Mouse (Mus musculus): ENCODE data around the gene Ulk4. TPM values are rescaled to one million over a fixed set of nuclear protein-coding genes. Genes with fewer than 3 reads are reported as not detected.
A peak's percentile ranks its signal among the peaks of the same experiment; 100 is the strongest.
"Not testable (repeated sequence)": the region's sequence is repeated elsewhere in the genome, so short reads cannot be mapped to it uniquely, and the experiment has no call there.

The Ulk4 gene
- polyA plus RNA-seq, 1 experiment from 2014 or later, result 177 TPM

GRCm38 (mm10) chr9:121064606-121065355 is 212.2 kb downstream of the Ulk4 start:
- no peak overlapping the region for H3K4me2 ChIP-seq
- H3K4me3 ChIP-seq, result no peak overlapping the region
- no peaks in the 10 kb centered on the region for H3K36me3 ChIP-seq (ENCODE audit: poor library complexity, severe bottlenecking)
- 83% methylated on average over 14 of the region's 14 CpGs for WGBS
- 0 out of 2 replicates have a peak, but pooled peaks cover 3% of the 10 kb centered on the region for H3K27me3 ChIP-seq
- no peak overlapping the region for H3K27ac ChIP-seq
- ATAC-seq, result no peak
- H3K9me3 ChIP-seq (replicated peaks), result no peaks in the 10 kb centered on the region
- H3K9ac ChIP-seq, result no peak overlapping the region
- H3K4me1 ChIP-seq, result peaks cover 23% of the 10 kb centered on the region

GRCm38 (mm10) chr9:121062671-121063070 is 214.3 kb downstream of the Ulk4 start:
- H3K9me3 ChIP-seq (replicated peaks), result no peaks in the 10 kb centered on the region
- WGBS, result 67% methylated on average over 3 of the region's 3 CpGs
- no peaks in the 10 kb centered on the region for H3K36me3 ChIP-seq (ENCODE audit: poor library complexity, severe bottlenecking)
- H3K9ac ChIP-seq, result no peak overlapping the region
- peaks cover 34% of the 10 kb centered on the region for H3K4me1 ChIP-seq
- H3K27ac ChIP-seq, result no peak overlapping the region
- H3K4me2 ChIP-seq, result no peak overlapping the region
- H3K27me3 ChIP-seq, result 0 out of 2 replicates have a peak, but pooled peaks cover 3% of the 10 kb centered on the region
- no peak for ATAC-seq
- H3K4me3 ChIP-seq, result no peak overlapping the region

GRCm38 (mm10) chr9:121061820-121062623 is 215.0 kb downstream of the Ulk4 start:
- WGBS, result 8% methylated on average over 12 of the region's 12 CpGs
- H3K4me2 ChIP-seq, result no peak overlapping the region
- peaks cover 35% of the 10 kb centered on the region for H3K4me1 ChIP-seq
- no peaks in the 10 kb centered on the region for H3K36me3 ChIP-seq (ENCODE audit: poor library complexity, severe bottlenecking)
- H3K27me3 ChIP-seq, result 0 out of 2 replicates have a peak, but pooled peaks cover 3% of the 10 kb centered on the region
- H3K9me3 ChIP-seq (replicated peaks), result no peaks in the 10 kb centered on the region
- peak overlapping the region; percentile 49; the same call in 1 of the 2 replicates for H3K27ac ChIP-seq
- ATAC-seq, result peak; percentile 38; the same call in 1 of the 2 replicates
- no peak overlapping the region for H3K4me3 ChIP-seq
- no peak overlapping the region for H3K9ac ChIP-seq

DNA sequence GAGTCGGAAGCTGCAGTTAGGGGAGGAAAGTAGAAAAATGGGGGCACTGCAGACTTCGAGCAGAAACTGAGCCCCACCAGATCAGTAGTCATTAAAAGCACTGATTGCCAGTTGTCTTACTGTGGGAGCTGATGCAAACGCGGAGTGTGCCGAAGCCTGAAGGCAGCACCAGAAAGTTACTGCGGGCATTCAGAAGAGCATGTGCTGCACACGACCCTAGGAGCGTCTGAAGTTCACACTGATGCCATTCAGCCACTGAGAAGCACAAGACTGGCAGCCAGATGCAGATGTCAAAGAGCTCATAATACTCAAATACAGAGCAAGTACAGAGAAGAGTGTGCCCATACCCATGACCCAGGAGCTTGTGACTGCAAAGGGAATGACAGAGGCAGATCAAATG is 216.7 kb downstream of the Ulk4 start:
- H3K27ac ChIP-seq, result no peak overlapping the region
- no peak overlapping the region for H3K4me2 ChIP-seq
- no peak for ATAC-seq
- no peaks in the 10 kb centered on the region for H3K9me3 ChIP-seq (replicated peaks)
- WGBS, result 82% methylated on average over 8 of the region's 8 CpGs
- peaks cover 35% of the 10 kb centered on the region for H3K4me1 ChIP-seq
- H3K4me3 ChIP-seq, result no peak overlapping the region
- H3K27me3 ChIP-seq, result no peaks in the 10 kb centered on the region
- no peaks in the 10 kb centered on the region for H3K36me3 ChIP-seq (ENCODE audit: poor library complexity, severe bottlenecking)
- no peak overlapping the region for H3K9ac ChIP-seq

GRCm38 (mm10) chr9:121059286-121059685 is 217.7 kb downstream of the Ulk4 start:
- no peak overlapping the region for H3K4me2 ChIP-seq
- H3K27me3 ChIP-seq, result no peaks in the 10 kb centered on the region
- no peak overlapping the region for H3K9ac ChIP-seq
- no peak overlapping the region for H3K27ac ChIP-seq
- WGBS, result 97% methylated on average over 3 of the region's 3 CpGs
- no peak overlapping the region for H3K4me3 ChIP-seq
- ATAC-seq, result 0 out of 2 replicates have a peak, but pooled peaks have one; percentile 27
- no peaks in the 10 kb centered on the region for H3K36me3 ChIP-seq (ENCODE audit: poor library complexity, severe bottlenecking)
- peaks cover 35% of the 10 kb centered on the region for H3K4me1 ChIP-seq
- H3K9me3 ChIP-seq (replicated peaks), result no peaks in the 10 kb centered on the region

DNA sequence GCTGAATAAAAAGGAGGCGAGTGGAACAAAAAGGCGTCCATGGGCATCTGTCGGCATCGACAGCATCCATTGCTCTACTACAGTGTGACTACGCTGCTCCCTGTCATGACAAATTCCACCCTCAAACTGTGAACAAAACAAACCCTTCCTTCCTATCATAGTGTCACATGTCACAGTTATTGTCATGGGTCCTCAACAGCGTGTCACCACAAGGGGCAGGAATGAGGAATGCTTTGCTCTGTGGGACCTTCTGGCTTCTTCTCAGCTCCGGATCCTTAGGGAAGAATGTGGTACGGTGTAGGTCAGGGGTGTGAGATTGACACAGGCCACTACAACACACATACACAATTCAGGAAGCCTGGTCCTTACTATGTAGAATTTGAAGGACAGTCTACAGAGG is 218.5 kb downstream of the Ulk4 start:
- ATAC-seq, result no peak
- Histone ChIP-seq H3K27ac (no peak overlapping the region), H3K36me3 (ENCODE audit: poor library complexity, severe bottlenecking) (no peaks in the 10 kb centered on the region), H3K4me1 (peaks cover 35% of the 10 kb centered on the region), H3K4me2 (no peak overlapping the region), H3K9me3 (replicated peaks) (no peaks in the 10 kb centered on the region), H3K9ac (no peak overlapping the region), H3K4me3 (no peak overlapping the region), H3K27me3 (no peaks in the 10 kb centered on the region)
- WGBS, result 79% methylated on average over 8 of the region's 8 CpGs

- Histone ChIP-seq H3K4me3 (no peak overlapping the region), H3K36me3 (ENCODE audit: poor library complexity, severe bottlenecking) (no peaks in the 10 kb centered on the region), H3K27me3 (no peaks in the 10 kb centered on the region), H3K9ac (no peak overlapping the region), H3K27ac (no peak overlapping the region), H3K4me2 (peak overlapping the region; percentile 22; the same call in 1 of the 2 replicates), H3K4me1 (peaks cover 35% of the 10 kb centered on the region), H3K9me3 (replicated peaks) (no peaks in the 10 kb centered on the region)
- WGBS, result 65% methylated on average over 7 of the region's 7 CpGs
- peak; percentile 59; the same call in 1 of the 2 replicates for ATAC-seq
Observed at GRCm38 (mm10) chr9:121058116-121058515, 218.9 kb downstream of the Ulk4 start.

DNA sequence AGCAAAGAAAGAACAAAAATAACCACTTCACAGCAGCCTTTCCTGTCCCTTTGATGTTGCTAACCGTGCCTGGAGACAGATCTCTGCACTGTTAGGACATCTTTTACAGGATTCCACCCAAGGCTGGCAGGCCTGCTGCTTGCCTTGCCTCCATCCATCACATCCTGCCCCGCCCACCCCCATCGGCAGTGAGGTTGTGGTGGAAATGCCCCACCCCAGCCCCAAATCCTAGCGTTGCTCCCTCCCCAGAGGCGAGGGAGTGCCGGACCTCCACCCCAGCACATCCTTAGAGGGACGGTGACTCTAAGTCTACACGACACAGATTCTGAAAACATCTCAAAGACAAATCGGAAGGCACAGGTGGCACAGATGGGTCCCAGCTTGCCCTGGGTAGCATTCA is 219.6 kb downstream of the Ulk4 start:
- Histone ChIP-seq H3K27ac (no peak overlapping the region), H3K4me3 (no peak overlapping the region), H3K9me3 (replicated peaks) (no peaks in the 10 kb centered on the region), H3K4me1 (peaks cover 29% of the 10 kb centered on the region), H3K36me3 (ENCODE audit: poor library complexity, severe bottlenecking) (no peaks in the 10 kb centered on the region), H3K27me3 (no peaks in the 10 kb centered on the region), H3K9ac (no peak overlapping the region), H3K4me2 (no peak overlapping the region)
- WGBS, result 71% methylated on average over 9 of the region's 9 CpGs
- no peak for ATAC-seq

- H3K4me3 ChIP-seq, result no peak overlapping the region
- no peak overlapping the region for H3K27ac ChIP-seq
- no peaks in the 10 kb centered on the region for H3K9me3 ChIP-seq (replicated peaks)
- H3K36me3 ChIP-seq (ENCODE audit: poor library complexity, severe bottlenecking), result no peaks in the 10 kb centered on the region
- 85% methylated on average over 3 of the region's 3 CpGs for WGBS
- H3K4me2 ChIP-seq, result no peak overlapping the region
- H3K27me3 ChIP-seq, result no peaks in the 10 kb centered on the region
- H3K4me1 ChIP-seq, result peaks cover 20% of the 10 kb centered on the region
- ATAC-seq, result no peak
- H3K9ac ChIP-seq, result no peak overlapping the region
Observed at GRCm38 (mm10) chr9:121056526-121056925, 220.5 kb downstream of the Ulk4 start.

GRCm38 (mm10) chr9:121056036-121056435 is 221.0 kb downstream of the Ulk4 start:
- Histone ChIP-seq H3K4me3 (no peak overlapping the region), H3K36me3 (ENCODE audit: poor library complexity, severe bottlenecking) (no peaks in the 10 kb centered on the region), H3K27me3 (no peaks in the 10 kb centered on the region), H3K9ac (no peak overlapping the region), H3K4me1 (peaks cover 15% of the 10 kb centered on the region), H3K27ac (no peak overlapping the region), H3K9me3 (replicated peaks) (no peaks in the 10 kb centered on the region), H3K4me2 (no peak overlapping the region)
- no peak for ATAC-seq
- WGBS, result 72% methylated on average over 5 of the region's 5 CpGs

DNA sequence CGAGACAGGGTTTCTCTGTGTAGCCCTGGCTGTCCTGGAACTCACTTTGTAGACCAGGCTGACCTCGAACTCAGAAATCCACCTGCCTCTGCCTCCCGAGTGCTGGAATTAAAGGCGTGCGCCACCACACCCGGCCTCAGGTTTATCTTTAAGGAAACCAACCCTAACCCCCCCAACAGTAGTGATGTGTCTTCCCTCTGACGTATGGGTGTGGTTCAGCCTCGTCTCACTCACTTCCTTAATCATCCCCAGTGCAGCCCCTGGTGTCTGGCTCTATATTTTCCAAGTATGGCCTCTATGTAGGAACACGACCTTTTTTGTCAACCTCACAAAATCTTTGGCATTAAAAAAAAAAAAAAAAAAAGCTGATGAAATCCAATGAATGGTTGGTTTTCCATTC is 231.3 kb downstream of the Ulk4 start:
- not testable (repeated sequence) for H3K36me3 ChIP-seq (ENCODE audit: poor library complexity, severe bottlenecking); H3K9ac ChIP-seq; ATAC-seq; H3K9me3 ChIP-seq (replicated peaks); H3K4me3 ChIP-seq; H3K4me2 ChIP-seq; H3K27me3 ChIP-seq; H3K27ac ChIP-seq
- H3K4me1 ChIP-seq, result peaks cover 11% of the 10 kb centered on the region
- WGBS, result 92% methylated on average over 9 of the region's 9 CpGs

DNA sequence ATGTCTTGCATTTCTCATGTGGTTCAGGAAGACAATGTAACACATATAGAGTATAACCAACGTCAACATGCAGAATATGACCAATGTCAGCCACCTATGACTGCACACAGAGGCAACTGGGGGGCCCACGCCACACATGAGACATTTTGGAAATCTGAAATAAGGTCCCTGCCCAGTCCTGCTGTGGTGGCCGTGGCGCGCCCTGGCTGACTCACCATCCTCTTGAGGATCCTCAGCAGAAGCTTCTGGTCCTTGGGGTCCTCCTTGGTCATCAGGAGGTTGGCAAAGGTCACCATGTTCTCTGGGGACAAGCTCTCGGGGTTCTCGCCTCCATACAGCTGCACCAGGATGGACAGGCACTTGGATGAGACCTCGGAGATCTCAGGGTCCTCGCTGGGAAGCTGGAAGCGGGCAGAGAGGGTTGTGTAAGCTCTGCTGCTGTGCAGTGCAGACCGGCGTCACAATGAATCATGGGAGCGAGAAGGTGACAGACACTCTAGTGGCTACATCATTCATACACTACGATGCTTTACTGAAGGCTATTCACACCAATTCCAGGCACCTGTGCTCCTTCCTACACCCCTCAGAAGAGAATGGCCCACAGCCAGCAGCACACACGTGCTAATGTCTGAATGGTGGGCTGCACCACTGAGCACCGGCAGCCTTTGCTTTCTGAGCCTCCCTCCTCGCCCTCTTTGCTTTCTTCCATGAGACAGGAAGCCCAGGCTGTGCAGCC is 232.4 kb downstream of the Ulk4 start:
- Histone ChIP-seq H3K36me3 (ENCODE audit: poor library complexity, severe bottlenecking) (no peaks in the 10 kb centered on the region), H3K9me3 (replicated peaks) (no peaks in the 10 kb centered on the region), H3K27ac (peak overlapping the region; percentile 22), H3K4me2 (no peak overlapping the region), H3K4me3 (no peak overlapping the region), H3K27me3 (no peaks in the 10 kb centered on the region), H3K4me1 (peaks cover 11% of the 10 kb centered on the region), H3K9ac (no peak overlapping the region)
- WGBS, result 73% methylated on average over 17 of the region's 17 CpGs
- peak; percentile 59 for ATAC-seq

All from forebrain, embryonic 13.5 days (tissue).